Mouse (Mus musculus) testis, adult 2 months (tissue): ENCODE results near the gene Gap43.

ENCODE experiments used
- CTCF ChIP-seq: fragments of 200-500 bp; IDR thresholded peaks from 2 replicates; pipeline ENCODE4 v1.5.1; 2012; ENCODE audit warnings: low read depth, mild to moderate bottlenecking, inconsistent platforms, low read length, moderate library complexity; ENCODE audit not compliant: control insufficient read depth, insufficient read depth, insufficient replicate concordance
- POLR2A ChIP-seq: fragments of 200-500 bp; IDR thresholded peaks from 2 replicates; pipeline ENCODE4 v1.6.1; 2012; ENCODE audit warnings: low read depth, mild to moderate bottlenecking, inconsistent platforms, low read length, moderate library complexity; ENCODE audit not compliant: control insufficient read depth

DNA sequence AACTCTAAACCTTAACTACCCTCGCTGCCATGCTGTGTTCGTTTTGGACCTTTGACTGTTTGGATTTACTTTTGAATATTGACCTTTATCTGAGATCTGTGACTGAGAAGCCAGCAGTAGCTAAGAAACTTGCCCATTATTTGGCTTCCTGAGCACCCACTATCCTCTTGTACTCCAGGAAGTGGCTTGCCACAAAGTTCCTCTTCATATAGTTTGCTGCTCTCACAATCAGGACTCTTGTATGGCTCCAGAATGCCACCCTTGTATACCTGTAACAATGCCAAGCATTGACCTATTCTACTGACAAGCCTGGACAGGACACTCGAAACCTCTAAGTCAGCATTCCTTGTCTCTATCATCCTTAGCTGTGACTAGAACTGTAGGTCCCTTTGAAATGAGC lies 75.3 kb downstream of the Gap43 start:
- TF ChIP-seq POLR2A (no peak), CTCF (no peak)
